Mouse (Mus musculus) kidney, adult 18-20 months (tissue): ENCODE measurements around the gene Rsph1.
"Not testable (repeated sequence)": the region's sequence is repeated elsewhere in the genome, so short reads cannot be mapped to it uniquely, and the experiment has no call there.

ENCODE experiments used
- DNase-seq: peaks from one replicate; pipeline ENCODE4 v3.0.0; 2021

Gene Rsph1

GRCm38 (mm10) chr17:31275181-31275580 lies 2.0 kb downstream of the Rsph1 start:
- DNase-seq, result no peak

DNA sequence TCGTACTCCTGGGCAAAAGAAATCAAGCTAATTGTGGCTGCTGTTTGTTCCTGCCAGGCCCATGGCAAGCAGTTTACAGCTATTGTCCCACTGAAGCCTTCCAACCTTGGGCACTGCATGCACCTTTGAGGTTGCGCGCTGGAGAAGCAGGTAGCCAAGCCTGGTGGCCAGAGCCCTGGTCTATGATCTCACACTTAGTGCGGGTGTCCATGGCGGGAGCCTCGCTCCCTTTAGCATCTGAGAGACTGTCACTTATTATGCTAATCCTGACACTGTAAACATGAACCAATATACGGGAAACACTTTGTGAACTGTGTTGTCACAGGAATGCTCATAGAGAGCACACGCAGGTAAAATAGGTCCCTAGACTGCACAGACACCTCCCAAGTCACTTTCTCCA lies 3.6 kb downstream of the Rsph1 start:
- DNase-seq, result no peak

GRCm38 (mm10) chr17:31272416-31273165 lies 4.6 kb downstream of the Rsph1 start:
- no peak for DNase-seq

- DNase-seq, result no peak
Measured at GRCm38 (mm10) chr17:31271136-31271851, 5.9 kb downstream of the Rsph1 start.

DNA sequence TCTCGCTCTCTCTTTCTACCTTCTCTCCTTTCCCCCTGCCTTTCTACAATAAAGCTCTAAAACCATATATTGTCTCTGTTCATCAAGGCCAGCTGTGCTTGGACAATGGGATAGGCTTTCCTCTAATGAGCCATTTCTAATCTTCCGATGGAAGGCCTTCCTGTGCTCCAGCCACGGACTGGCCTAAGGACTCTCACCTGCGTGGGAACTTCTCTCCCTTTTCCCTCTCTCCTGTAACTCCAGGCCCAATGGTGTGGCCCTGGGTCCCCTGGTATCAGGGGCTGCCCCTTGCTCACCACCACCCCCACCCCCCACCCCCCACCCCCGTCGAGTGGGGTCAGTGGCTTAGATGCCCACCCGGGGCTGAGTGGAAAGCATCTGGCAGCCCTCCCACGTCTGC lies 6.4 kb downstream of the Rsph1 start:
- not testable (repeated sequence) for DNase-seq

DNA sequence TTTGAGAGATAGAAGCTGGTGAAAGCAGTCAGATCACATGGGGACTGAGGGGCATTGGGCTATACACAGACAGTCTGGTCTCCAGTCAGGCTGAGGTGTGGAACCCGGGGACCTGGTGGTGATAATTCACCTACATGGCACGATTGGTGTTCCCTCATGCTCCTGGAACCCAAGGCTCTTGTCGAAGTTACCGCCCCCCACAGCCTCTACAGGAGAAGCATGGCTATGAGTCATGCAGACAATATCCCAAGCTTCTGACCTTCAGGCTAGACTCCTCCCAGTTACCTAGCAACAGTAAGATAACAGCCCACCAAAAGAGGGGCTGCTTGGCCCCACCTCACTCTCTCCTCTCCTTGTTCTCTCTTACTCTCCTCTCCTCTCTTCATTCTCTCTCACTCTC lies 6.9 kb downstream of the Rsph1 start:
- DNase-seq, result no peak

DNA sequence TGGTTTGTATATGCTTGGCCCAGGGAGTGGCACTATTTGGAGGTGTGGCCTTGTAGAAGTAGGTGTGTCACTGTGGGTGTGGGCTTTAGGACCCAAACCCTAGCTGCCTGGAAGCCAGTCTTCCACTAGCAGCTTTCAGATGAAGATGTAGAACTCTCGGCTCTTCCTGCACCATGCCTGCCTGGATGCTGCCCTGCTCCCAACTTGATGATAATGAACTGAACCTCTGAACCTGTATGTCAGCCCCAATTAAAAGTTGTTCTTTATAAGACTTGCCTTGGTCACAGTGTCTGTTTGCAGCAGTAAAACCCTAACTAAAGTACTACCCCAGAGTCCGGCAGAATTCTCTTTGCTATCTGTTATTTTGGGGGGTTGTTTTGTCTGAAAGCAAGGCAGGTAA lies 7.4 kb downstream of the Rsph1 start:
- no peak for DNase-seq

GRCm38 (mm10) chr17:31268016-31268415 lies 9.2 kb downstream of the Rsph1 start:
- no peak for DNase-seq

DNA sequence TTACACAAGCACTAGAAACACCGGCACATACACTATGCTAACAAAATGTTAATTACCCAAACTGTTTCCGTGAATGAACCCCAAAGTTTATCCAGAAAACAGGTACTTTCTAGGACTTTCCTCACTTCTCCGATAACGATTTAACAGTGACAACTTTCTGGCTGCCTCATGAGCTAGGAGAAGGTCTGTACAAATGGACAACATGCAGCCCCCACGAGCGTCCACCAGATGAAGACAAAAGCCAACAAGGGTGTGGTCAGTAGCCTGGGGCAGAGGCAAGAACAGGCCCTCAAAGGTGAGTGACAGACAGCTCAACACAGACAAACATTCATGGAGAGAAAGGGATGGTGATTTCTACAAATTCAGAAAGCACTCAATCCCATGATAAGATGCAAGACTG lies 9.6 kb downstream of the Rsph1 start:
- no peak for DNase-seq

DNA sequence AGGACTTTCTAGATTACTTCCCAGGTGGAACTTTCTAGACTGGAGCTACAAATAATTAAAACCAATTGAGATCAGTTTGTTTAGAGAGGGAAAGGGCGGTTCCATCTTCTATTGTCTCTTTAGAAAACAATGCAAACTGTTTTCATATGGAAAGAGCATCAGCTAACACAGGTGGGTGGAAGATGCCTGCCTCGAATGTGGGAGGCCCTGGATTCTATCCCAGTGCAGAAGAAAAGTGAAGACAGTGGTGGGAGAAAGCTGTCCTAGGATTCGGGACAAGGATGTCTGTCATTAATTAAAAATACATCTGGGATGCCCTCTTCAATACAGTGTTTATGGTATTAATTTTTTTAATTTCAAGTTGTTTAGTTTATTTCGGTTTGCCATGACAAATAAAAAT lies 10.0 kb downstream of the Rsph1 start:
- DNase-seq, result no peak

- DNase-seq, result no peak
Measured at GRCm38 (mm10) chr17:31266321-31266950, 10.7 kb downstream of the Rsph1 start.

DNA sequence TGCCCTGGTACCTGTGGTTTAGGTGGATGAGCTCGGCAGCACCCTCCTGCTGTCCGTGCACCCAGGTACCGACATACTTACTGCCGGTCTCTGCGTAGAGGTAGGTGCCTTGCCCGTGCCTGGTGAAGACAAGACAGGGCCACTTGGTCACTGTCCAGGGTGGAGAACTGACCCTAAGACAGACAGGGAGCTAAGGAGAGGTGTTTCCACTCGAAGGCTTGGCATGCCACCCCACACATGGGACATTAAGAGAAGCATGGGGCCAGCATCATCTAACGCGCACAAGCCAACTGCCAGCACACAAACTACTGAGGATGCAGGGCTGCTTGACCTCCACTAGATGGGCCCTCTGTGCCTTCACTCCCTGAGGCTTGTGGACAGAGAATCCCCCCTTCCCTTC lies 11.4 kb downstream of the Rsph1 start:
- DNase-seq, result no peak

DNA sequence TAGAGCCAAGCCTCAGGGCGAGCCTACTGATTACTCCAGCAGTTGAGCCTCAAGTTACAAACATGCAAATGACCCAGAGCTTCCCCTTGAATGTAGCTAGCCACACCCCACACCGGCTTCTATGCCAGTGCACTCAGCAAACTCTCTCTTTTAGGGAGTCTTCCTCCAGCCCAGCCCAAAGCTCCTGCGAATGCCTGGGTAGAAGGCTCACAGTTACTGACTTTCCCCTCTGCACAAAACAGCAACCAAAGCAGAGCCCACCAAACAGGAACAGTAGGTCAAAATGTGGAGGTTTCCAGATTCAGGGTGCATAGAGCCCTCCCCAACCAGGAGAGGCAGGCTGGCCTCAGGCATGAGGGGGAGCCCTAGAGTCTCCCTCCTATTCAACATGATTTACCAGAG lies 12.0 kb downstream of the Rsph1 start:
- no peak for DNase-seq

- DNase-seq, result no peak
Measured at GRCm38 (mm10) chr17:31264372-31264771, 12.8 kb downstream of the Rsph1 start.

- DNase-seq, result no peak
Measured at GRCm38 (mm10) chr17:31263770-31264169, 13.4 kb downstream of the Rsph1 start.

DNA sequence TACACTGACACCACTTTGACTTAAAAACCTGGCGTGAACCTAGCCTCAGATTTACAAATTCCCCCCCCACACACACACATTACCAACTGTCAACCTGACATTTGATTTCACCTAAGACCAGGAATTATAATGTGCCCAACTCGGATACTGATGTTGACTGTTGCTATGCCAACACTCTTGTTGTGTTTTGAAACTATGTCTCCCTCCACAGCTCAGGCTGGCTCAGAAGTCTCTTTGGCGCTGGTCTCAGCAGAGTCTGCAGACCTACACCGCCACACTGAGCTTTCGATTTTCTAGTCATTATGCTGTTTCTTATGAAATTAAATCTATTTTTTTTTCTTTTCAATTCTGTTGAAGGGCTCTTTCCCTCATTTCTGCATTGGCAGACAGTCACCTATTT lies 14.5 kb downstream of the Rsph1 start:
- no peak for DNase-seq

DNA sequence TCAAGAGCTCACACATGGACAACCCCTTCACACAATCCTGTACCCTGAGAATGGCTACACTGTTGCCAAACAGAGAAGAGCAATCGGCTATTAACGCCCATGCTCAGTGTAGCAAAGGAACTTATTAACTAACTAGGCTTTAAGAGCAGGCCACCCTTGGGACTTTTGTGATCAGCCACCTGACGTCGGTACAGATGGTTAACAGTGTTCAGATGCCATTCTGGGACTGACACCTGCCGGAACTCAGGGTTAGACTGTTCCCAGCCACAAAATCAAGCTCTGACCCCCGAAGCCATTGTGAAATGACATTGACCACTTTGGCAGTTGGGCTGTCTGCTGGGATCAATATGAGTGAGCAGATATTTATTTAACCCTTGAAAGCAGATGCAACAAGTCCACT lies 15.8 kb downstream of the Rsph1 start:
- DNase-seq, result peak; percentile 58

GRCm38 (mm10) chr17:31260430-31260829 lies 16.8 kb downstream of the Rsph1 start:
- DNase-seq, result peak; percentile 91

GRCm38 (mm10) chr17:31259825-31260224 lies 17.4 kb downstream of the Rsph1 start:
- no peak for DNase-seq

- no peak for DNase-seq
Measured at GRCm38 (mm10) chr17:31259145-31259544, 18.0 kb downstream of the Rsph1 start.

DNA sequence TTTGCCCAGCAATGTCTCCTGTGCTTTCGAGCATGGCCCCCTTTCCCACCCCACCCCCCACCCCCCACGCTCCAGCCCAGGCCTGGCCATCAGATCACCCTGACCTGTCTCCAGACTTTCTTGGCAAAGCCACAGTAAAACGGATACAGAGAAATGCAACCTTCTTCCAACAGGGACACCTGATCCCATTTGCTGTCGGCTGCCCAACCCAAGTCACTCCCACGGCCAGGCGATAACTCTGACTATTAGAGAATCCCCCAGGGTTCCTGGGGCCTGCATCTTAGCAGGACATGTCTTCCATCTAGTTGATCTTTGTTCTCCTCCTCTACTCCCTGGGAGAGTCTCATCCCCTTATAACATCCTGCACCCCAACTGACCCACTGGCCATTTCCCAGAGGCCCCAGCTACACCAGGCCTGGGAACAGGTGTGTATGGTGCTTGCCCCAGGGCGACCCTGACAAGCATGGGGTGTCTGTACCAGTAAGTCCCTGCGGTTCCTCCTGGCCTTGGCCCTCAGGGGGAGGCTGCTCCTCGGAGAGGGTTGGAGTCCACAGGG lies 18.8 kb downstream of the Rsph1 start:
- DNase-seq, result no peak

GRCm38 (mm10) chr17:31257898-31258297 lies 19.3 kb downstream of the Rsph1 start:
- DNase-seq, result no peak

- no peak for DNase-seq
Measured at GRCm38 (mm10) chr17:31257149-31257548, 20.0 kb downstream of the Rsph1 start.

- peak; percentile 85 for DNase-seq
Measured at GRCm38 (mm10) chr17:31254463-31254931, 22.7 kb downstream of the Rsph1 start.
